Mouse (Mus musculus) stomach, embryonic 14.5 days (tissue): ENCODE data around the gene Naglu. TPM values are rescaled to one million over a fixed set of nuclear protein-coding genes. Genes with fewer than 3 reads are reported as not detected.

Experiments
- ATAC-seq: fragments of 200-750 bp; cut with Nextera tagmentation; 2 replicates; pipeline ENCODE4 v1.8.0; 2017; ENCODE audit warnings: low read depth, moderate TSS enrichment; ENCODE audit not compliant: insufficient number of reproducible peaks, insufficient read depth, low FRiP score
- H3K27ac ChIP-seq: fragments of 300-500 bp; sonication (generic); 2 replicates; pipeline ENCODE4 v1.5.1; 2014; ENCODE audit warnings: mild to moderate bottlenecking, low read length, moderate library complexity, mixed read lengths
- H3K27me3 ChIP-seq: fragments of 300-500 bp; sonication (generic); 2 replicates; pipeline ENCODE4 v1.6.1; 2014; ENCODE audit warnings: low read length, control low read depth, mixed read lengths; ENCODE audit not compliant: control insufficient read depth, insufficient read depth
- H3K36me3 ChIP-seq: fragments of 300-500 bp; sonication (generic); 2 replicates; pipeline ENCODE4 v1.6.1; 2014; ENCODE audit warnings: mild to moderate bottlenecking, control low read depth, low read length, moderate library complexity, mixed read lengths; ENCODE audit not compliant: control insufficient read depth, insufficient read depth
- H3K4me1 ChIP-seq: fragments of 300-500 bp; sonication (generic); 2 replicates; pipeline ENCODE4 v1.6.1; 2014; ENCODE audit warnings: low read length, control low read depth, mixed read lengths; ENCODE audit not compliant: control insufficient read depth, insufficient read depth
- H3K4me2 ChIP-seq: fragments of 300-500 bp; sonication (generic); replicated peaks from 2 replicates; pipeline ENCODE4 v1.6.1; 2014; ENCODE audit warnings: low read depth, low read length, control low read depth
- H3K4me3 ChIP-seq: fragments of 300-500 bp; sonication (generic); 2 replicates; pipeline ENCODE4 v1.5.1; 2014; ENCODE audit warnings: low read depth, low read length, control low read depth
- H3K9ac ChIP-seq: fragments of 300-500 bp; sonication (generic); replicated peaks from 2 replicates; pipeline ENCODE4 v1.6.1; 2014; ENCODE audit warnings: low read depth, mild to moderate bottlenecking, control low read depth, low read length, moderate library complexity, mixed read lengths
- H3K9me3 ChIP-seq: fragments of 300-500 bp; sonication (generic); 2 replicates; pipeline ENCODE4 v1.6.1; 2016; ENCODE audit warnings: low read depth, low read length, control low read depth; ENCODE audit not compliant: control insufficient read depth
- WGBS: fragments of 180-500 bp; shearing (Covaris S2); extraction: QIAGEN DNeasy Blood & Tissue Kit; methylation state at CpG from one replicate; pipeline ENCODE4 v1.1.7; 2014; 5-methylcytosine and 5-hydroxymethylcytosine counted together
- polyA plus RNA-seq: library from polyadenylated mRNA; unstranded; fragments of >200 nt; fragmentation: Nextera tagmentation; extraction: Ambion mirVana; gene quantifications from 2 replicates; pipeline ENCODE4 v1.2.1, GENCODE M21; 2014

The Naglu gene
- polyA plus RNA-seq, 1 experiment from 2014 or later = 11.2 TPM

DNA sequence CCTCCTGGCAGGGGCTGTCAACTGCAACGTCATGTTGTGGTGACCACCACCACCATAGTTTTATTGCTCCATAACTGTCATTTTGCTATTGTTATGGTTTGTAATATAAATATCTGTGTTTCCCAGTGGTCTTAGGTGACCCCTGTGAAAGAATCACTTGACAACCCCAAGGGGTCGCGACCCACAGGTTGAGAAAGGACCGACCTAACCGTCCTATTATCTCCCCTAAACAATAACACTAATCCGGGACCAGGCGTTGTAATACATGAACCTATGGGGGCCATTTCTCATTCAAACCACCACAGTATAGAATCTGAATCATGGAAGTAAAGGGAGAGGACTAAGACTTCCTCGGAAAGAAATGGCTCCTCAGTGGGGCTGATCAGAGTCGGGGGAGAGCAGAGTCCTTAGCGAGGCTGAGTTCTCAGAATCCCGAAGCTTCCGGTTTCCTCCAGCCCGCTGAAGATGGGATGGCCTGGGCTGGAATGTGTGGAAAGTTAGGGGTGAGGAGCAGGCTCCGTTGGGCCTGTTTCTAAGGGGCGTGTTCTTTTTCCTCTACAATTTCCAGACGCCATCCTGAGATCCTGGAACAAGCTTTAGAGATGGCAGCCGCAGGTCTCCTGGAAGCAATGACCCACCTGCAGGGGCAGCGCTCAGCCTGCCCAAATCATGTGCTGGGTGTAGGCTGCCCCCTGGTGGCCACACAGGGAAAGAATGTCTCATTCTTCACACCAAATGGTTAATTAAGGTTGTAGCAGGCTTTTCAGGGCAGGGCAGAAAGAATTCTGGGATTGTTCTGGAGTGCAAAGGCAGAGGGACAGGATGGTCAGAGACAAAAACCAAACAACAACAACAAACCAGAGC is 3.0 kb upstream of the Naglu start:
- Histone ChIP-seq H3K36me3 (0 out of 2 replicates have a peak, but pooled peaks cover 2% of the 10 kb centered on the region), H3K27me3 (no peaks in the 10 kb centered on the region), H3K4me1 (peaks cover 26% of the 10 kb centered on the region), H3K4me3 (no peak overlapping the region), H3K27ac (peak overlapping the region; percentile 69; the same call in 1 of the 2 replicates), H3K9me3 (no peaks in the 10 kb centered on the region), H3K4me2 (peak overlapping the region; percentile 47), H3K9ac (no peak overlapping the region)
- ATAC-seq = no peak
- 17% methylated on average over 18 of the region's 18 CpGs for WGBS

DNA sequence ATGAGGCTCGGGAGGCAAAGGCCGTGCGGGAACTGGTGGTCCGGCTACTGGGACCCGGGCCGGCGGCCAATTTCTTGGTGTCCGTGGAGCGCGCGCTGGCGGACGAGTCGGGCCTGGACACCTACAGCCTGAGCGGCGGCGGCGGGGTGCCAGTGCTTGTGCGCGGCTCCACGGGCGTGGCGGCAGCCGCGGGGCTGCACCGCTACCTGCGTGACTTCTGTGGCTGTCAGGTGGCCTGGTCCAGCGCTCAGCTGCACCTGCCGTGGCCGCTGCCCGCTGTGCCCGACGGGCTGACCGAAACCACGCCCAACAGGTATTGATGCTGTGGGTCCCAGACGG is 346 bp downstream of the Naglu start:
- H3K4me2 ChIP-seq = peak overlapping the region; percentile 70
- no peaks in the 10 kb centered on the region for H3K9me3 ChIP-seq
- ATAC-seq = peak; percentile 34
- H3K9ac ChIP-seq = peak overlapping the region; percentile 54
- H3K4me1 ChIP-seq = peaks cover 5% of the 10 kb centered on the region; the same call in 1 of the 2 replicates
- H3K27me3 ChIP-seq = no peaks in the 10 kb centered on the region
- no peaks in the 10 kb centered on the region for H3K36me3 ChIP-seq
- no peak overlapping the region for H3K27ac ChIP-seq
- WGBS = under 1% methylated on average over 36 of the region's 36 CpGs
- peak overlapping the region; percentile 55 for H3K4me3 ChIP-seq

DNA sequence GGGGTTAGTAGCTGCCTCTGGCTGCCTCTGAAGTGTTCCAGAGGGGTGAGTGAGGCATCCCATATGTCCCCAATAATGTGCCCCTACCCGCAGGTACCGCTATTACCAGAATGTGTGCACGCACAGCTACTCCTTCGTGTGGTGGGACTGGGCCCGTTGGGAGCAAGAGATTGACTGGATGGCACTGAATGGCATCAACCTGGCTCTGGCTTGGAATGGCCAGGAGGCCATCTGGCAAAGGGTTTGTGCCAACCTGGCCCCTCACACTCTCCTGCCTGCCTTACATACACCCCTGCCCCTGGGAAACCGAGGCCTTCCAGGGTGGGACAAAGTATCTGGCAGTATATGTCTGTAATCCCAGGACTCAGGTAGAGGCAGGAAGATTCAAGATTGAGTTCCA is 1.2 kb downstream of the Naglu start:
- ATAC-seq = no peak
- peaks cover 5% of the 10 kb centered on the region; the same call in 1 of the 2 replicates for H3K4me1 ChIP-seq
- H3K27me3 ChIP-seq = no peaks in the 10 kb centered on the region
- 73% methylated on average over 6 of the region's 6 CpGs for WGBS
- H3K4me2 ChIP-seq = no peak overlapping the region
- no peak overlapping the region for H3K27ac ChIP-seq
- no peak overlapping the region for H3K9ac ChIP-seq
- no peak overlapping the region for H3K4me3 ChIP-seq
- no peaks in the 10 kb centered on the region for H3K9me3 ChIP-seq
- no peaks in the 10 kb centered on the region for H3K36me3 ChIP-seq

DNA sequence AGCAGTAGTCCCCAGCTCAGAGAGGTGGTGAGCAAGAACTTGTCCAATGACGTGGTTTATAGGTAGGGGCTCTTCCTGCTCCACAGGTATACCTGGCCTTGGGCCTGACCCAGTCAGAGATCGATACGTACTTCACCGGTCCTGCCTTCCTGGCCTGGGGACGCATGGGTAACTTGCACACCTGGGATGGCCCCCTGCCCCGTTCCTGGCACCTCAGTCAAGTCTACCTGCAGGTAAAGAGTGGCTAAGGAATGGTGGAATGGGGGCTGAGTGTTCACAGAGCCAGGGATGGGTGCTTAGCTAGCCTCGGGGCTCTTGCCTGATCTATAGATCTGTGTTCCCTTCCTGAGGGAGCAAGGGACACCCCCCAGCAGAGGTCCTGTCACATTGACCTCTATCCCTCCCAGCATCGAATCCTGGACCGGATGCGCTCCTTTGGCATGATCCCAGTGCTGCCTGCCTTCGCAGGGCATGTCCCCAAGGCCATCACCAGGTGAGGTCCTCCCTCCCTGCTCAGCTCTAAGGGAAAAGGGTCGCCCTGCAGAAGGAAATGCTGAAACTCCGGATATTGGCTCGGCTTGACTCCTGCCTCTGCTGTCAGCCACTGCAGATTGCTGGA is 2.1 kb downstream of the Naglu start:
- H3K9ac ChIP-seq = no peak overlapping the region
- H3K4me2 ChIP-seq = no peak overlapping the region
- H3K36me3 ChIP-seq = no peaks in the 10 kb centered on the region
- H3K4me3 ChIP-seq = no peak overlapping the region
- no peak for ATAC-seq
- H3K27ac ChIP-seq = no peak overlapping the region
- WGBS = 72% methylated on average over 14 of the region's 14 CpGs
- no peaks in the 10 kb centered on the region for H3K9me3 ChIP-seq
- H3K27me3 ChIP-seq = no peaks in the 10 kb centered on the region
- H3K4me1 ChIP-seq = peaks cover 2% of the 10 kb centered on the region; the same call in 1 of the 2 replicates

DNA sequence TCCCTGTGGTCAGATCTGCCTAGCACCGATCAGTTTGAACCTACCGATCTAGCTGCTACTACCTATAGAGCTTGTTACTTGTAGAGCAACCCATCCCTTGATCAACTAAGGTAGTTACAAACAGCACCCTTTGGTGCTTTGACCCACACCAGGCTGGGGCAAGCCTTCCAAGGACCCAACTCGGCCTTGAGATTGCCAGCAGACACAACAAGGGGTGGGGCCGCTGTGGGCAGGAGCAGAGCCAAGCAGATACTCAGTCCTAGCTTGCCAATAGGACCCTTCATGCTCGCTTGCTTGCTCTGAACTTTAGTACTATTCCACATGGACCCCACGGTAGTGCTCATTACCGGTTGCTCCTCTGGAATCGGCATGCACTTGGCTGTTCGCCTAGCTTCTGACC is 8.3 kb downstream of the Naglu start, which contains the start of gene Hsd17b1:
TSS of gene Hsd17b1 (plus strand) at position 291 of the 400 bp plus-strand sequence.
- Histone ChIP-seq H3K9me3 (no peaks in the 10 kb centered on the region), H3K27me3 (peaks cover 27% of the 10 kb centered on the region), H3K9ac (no peak within 1 kb of the TSS), H3K4me1 (peaks cover 13% of the 10 kb centered on the region; the same call in 1 of the 2 replicates), H3K27ac (no peak within 1 kb of the TSS), H3K4me2 (no peak within 1 kb of the TSS), H3K36me3 (no peaks in the 10 kb centered on the region), H3K4me3 (no peak within 1 kb of the TSS)
- WGBS = 71% methylated on average over 9 of the region's 9 CpGs
- ATAC-seq = no peak

DNA sequence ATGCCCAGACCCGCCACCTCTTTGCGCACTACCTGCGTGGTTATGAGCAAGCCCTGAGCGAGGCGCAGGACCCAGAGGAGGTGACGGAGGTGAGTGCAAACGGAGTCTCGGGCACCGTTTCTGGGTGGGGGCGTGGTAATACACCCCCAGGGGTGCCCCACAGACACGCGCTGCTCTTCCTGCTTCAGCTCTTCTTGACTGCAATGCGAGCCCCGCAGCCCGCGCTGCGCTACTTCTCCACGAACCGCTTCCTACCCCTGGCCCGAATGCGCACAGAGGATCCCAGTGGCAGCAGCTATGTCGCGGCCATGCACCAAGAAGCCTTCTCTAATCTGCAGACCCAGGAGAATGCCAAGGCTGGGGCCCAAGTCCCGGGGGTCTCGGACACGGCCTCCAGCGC is 9.9 kb downstream of the Naglu start:
- Histone ChIP-seq H3K9ac (no peak overlapping the region), H3K4me2 (no peak overlapping the region), H3K27me3 (peaks cover 27% of the 10 kb centered on the region), H3K9me3 (no peaks in the 10 kb centered on the region), H3K36me3 (no peaks in the 10 kb centered on the region), H3K27ac (no peak overlapping the region), H3K4me3 (no peak overlapping the region), H3K4me1 (peaks cover 18% of the 10 kb centered on the region)
- 5% methylated on average over 27 of the region's 27 CpGs for WGBS
- no peak for ATAC-seq

DNA sequence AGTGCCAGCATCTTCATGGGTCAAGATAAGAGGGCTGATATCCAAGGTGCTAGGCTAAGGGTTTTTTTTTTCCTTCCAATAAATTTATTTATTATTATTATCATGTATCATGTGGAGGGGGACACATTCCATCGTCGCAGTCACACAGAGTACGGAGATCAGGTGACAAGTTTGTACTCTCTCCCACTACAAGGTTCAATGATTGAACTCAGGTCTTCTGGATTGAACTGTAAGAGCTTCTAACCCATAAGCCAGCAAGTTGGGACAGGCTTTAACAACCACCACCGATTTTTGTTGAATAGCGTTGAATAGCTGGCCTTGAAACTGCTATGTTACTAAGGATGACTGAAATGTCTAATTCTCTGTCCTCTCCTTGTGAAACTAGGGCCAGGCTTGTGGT is 10.6 kb downstream of the Naglu start:
- Histone ChIP-seq H3K4me3 (no peak overlapping the region), H3K4me1 (peaks cover 18% of the 10 kb centered on the region), H3K9ac (no peak overlapping the region), H3K9me3 (no peaks in the 10 kb centered on the region), H3K4me2 (no peak overlapping the region), H3K27me3 (peaks cover 27% of the 10 kb centered on the region), H3K36me3 (no peaks in the 10 kb centered on the region), H3K27ac (no peak overlapping the region)
- WGBS = 73% methylated on average over 5 of the region's 5 CpGs
- ATAC-seq = no peak

DNA sequence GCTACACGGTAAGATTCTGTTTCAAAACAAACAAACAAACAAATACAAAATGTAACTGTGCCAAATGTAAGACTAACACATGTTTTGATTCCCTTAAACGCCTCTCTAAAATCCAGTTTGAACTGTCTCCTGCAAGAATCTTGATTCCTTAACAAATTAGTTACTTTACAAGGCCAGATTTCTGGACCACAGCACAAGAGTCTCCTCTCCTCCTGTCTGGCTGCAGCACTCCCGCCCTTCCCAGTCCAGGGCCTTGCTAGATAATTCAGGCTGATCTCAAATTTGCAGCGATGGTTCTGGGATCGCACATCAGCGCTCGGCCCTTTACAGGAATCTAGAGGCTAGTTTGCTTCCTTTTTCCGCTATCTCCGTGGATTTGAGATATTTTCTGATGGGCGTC is 11.8 kb downstream of the Naglu start:
- Histone ChIP-seq H3K4me2 (peak overlapping the region; percentile 44), H3K9ac (no peak overlapping the region; the same call in 1 of the 2 replicates), H3K27me3 (peaks cover 27% of the 10 kb centered on the region), H3K36me3 (no peaks in the 10 kb centered on the region), H3K27ac (peak overlapping the region; percentile 34; the same call in 1 of the 2 replicates), H3K4me3 (peak overlapping the region; percentile 70), H3K4me1 (peaks cover 26% of the 10 kb centered on the region), H3K9me3 (no peaks in the 10 kb centered on the region)
- 5% methylated on average over 10 of the region's 10 CpGs for WGBS
- no peak for ATAC-seq
